Mouse (Mus musculus) lung, postnatal 0 days (tissue): Measurements from ENCODE around the gene Olfr315.
"Not testable (repeated sequence)": the region's sequence is repeated elsewhere in the genome, so short reads cannot be mapped to it uniquely, and the experiment has no call there.

ENCODE experiments used
- CTCF ChIP-seq: IDR thresholded peaks from 2 replicates; pipeline ENCODE4 v1.5.1; 2016; ENCODE audit warnings: antibody characterized with exemption, mild to moderate bottlenecking
- EP300 ChIP-seq: IDR thresholded peaks from 2 replicates; pipeline ENCODE4 v1.6.1; 2016; ENCODE audit warnings: antibody characterized with exemption, mild to moderate bottlenecking, control low read depth

DNA sequence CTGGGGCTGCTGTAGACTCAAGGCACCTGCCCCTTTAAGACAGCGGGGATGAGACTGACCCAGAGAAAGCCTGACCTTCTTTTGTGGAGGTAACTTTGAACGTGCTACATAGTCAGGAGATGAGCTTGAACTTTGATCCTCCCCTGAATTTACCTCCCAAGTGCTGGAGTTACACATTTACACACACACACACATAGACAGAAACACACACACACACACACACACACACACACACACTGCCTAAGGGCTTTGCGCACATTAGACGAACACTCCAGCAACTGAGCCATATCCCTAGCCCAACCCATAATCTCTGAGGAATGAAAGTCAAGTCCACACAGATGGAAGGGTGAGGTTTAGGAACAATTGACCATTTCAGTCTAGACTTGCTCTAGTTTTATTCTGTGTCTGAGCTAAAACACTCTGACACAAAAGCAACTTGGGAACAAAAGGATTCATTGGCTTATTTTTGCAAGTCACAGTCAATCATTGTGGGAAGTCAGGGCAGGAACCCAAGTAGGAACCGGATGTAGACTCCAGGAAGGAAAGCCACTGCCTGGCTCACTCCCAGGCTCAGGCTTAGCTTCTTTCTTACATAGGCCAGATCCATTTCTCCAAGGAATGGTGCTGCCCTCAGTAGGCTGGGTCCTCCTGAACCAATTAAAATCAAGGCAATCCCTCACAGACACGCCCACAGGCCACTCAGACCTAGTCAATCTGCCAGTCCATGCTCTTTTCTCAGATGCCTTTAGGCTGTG lies 44.9 kb upstream of the Olfr315 start:
- not testable (repeated sequence) for TF ChIP-seq CTCF, EP300
